Mouse (Mus musculus) midbrain, embryonic 16.5 days (tissue): ENCODE measurements around the gene Atp10a. TPM values are rescaled to one million over a fixed set of nuclear protein-coding genes. Genes with fewer than 3 reads are reported as not detected.
"Not testable (repeated sequence)": the region's sequence is repeated elsewhere in the genome, so short reads cannot be mapped to it uniquely, and the experiment has no call there.

Experiments used
- ATAC-seq: fragments of 200-750 bp; cut with Nextera tagmentation; 2 replicates; pipeline ENCODE4 v1.8.0; 2017; ENCODE audit warnings: moderate TSS enrichment
- H3K27ac ChIP-seq: fragments of 300-500 bp; sonication (generic); 2 replicates; pipeline ENCODE4 v1.5.1; 2014; ENCODE audit warnings: mild to moderate bottlenecking, low read length, mixed read lengths
- H3K27me3 ChIP-seq: fragments of 300-500 bp; sonication (generic); 2 replicates; pipeline ENCODE4 v1.6.1; 2014; ENCODE audit warnings: low read depth, low read length, mixed read lengths; ENCODE audit not compliant: control insufficient read depth, insufficient read depth
- H3K36me3 ChIP-seq: fragments of 300-500 bp; sonication (generic); 2 replicates; pipeline ENCODE4 v1.6.1; 2014; ENCODE audit warnings: mild to moderate bottlenecking, low read length, moderate library complexity, mixed read lengths; ENCODE audit not compliant: control insufficient read depth, insufficient read depth
- H3K4me1 ChIP-seq: fragments of 300-500 bp; sonication (generic); 2 replicates; pipeline ENCODE4 v1.6.1; 2014; ENCODE audit warnings: mild to moderate bottlenecking, low read length, mixed read lengths; ENCODE audit not compliant: control insufficient read depth, insufficient read depth
- H3K4me2 ChIP-seq: fragments of 300-500 bp; sonication (generic); 2 replicates; pipeline ENCODE4 v1.6.1; 2014; ENCODE audit warnings: mild to moderate bottlenecking, low read length, mixed read lengths
- H3K4me3 ChIP-seq: fragments of 300-500 bp; sonication (generic); 2 replicates; pipeline ENCODE4 v1.5.1; 2014; ENCODE audit warnings: low read depth, mild to moderate bottlenecking, low read length, moderate library complexity, mixed read lengths
- H3K9ac ChIP-seq: fragments of 300-500 bp; sonication (generic); 2 replicates; pipeline ENCODE4 v1.6.1; 2014; ENCODE audit warnings: low read depth, low read length, mixed read lengths
- H3K9me3 ChIP-seq: fragments of 300-500 bp; sonication (generic); replicated peaks from 2 replicates; pipeline ENCODE4 v1.6.1; 2014; ENCODE audit warnings: mild to moderate bottlenecking, low read length, mixed read lengths; ENCODE audit not compliant: control insufficient read depth, poor library complexity, severe bottlenecking
- WGBS: fragments of 180-500 bp; shearing (Covaris S2); extraction: QIAGEN DNeasy Blood & Tissue Kit; methylation state at CpG from one replicate; pipeline ENCODE4 v1.1.7; 2014; 5-methylcytosine and 5-hydroxymethylcytosine counted together
- polyA plus RNA-seq: library from polyadenylated mRNA; unstranded; fragments of >200 nt; fragmentation: Nextera tagmentation; extraction: Ambion mirVana; gene quantifications from 2 replicates; pipeline ENCODE4 v1.2.1, GENCODE M21; 2015

Atp10a gene
- polyA plus RNA-seq, 1 experiment from 2014 or later, result 1.2 TPM

DNA sequence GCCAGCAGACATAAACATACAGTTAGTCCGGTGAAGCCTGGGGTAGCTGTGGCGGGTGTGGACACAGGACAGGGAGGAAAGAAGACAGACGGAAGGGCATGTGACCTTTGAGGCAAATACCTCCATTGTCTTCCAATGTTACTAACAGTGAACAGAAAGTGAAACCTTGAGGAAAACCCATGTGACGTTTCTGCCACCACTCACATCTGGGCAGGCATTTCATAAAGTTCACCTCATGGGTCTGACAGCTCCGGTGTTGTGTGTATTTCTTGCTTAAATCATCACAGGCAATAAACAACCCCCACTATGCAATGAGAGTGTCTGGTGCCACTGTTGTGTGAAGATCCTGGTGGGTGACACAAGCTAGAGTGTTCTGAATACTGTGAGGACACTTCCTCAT is 173.1 kb downstream of the Atp10a start:
- WGBS, result 76% methylated on average over 5 of the region's 5 CpGs
- H3K9ac ChIP-seq, result no peak overlapping the region
- H3K27ac ChIP-seq, result no peak overlapping the region
- no peak for ATAC-seq
- no peaks in the 10 kb centered on the region for H3K27me3 ChIP-seq
- H3K4me3 ChIP-seq, result no peak overlapping the region
- no peaks in the 10 kb centered on the region for H3K4me1 ChIP-seq
- no peaks in the 10 kb centered on the region for H3K36me3 ChIP-seq
- no peak overlapping the region for H3K4me2 ChIP-seq
- H3K9me3 ChIP-seq, result no peaks in the 10 kb centered on the region

DNA sequence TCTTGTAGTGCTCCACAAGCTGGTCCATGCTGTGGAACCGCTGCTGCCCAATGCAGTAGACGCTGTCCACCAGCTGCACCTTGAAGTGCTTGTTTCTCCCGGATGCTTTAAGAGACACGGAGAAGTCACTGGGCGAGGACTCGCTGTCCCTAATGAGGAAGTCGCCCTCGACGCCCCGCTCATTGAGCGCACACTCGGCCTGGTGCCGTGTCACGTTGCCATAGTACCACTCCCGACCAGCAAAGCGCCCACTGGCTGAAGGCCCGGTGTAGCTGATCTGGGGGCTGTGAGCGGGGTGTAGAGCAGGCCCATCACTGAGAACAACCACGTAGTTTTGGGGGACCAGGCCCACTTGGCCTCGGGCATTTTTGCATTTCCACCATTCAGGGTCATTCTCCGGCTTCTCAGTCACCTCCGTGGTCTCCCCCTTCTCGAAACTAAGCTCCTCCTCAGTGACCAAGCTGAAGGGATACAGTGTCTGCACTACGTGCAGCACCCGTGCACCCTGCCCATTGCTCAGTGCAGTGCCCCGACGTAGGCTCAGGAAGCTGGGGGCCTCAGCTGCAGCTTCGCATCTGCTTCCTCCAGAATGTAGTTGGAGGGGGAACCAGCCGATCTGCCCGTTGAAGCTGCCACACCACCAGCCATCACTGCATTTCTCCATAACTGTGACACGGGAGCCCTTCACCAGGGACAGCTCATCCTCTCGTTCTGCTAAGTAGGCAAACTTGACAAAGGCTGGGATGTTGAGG is 181.1 kb downstream of the Atp10a start:
- not testable (repeated sequence) for H3K4me3 ChIP-seq, H3K27ac ChIP-seq, H3K27me3 ChIP-seq, H3K9ac ChIP-seq, H3K9me3 ChIP-seq, ATAC-seq, H3K4me2 ChIP-seq, H3K4me1 ChIP-seq, H3K36me3 ChIP-seq
- 96% methylated on average over 32 of the region's 32 CpGs for WGBS

DNA sequence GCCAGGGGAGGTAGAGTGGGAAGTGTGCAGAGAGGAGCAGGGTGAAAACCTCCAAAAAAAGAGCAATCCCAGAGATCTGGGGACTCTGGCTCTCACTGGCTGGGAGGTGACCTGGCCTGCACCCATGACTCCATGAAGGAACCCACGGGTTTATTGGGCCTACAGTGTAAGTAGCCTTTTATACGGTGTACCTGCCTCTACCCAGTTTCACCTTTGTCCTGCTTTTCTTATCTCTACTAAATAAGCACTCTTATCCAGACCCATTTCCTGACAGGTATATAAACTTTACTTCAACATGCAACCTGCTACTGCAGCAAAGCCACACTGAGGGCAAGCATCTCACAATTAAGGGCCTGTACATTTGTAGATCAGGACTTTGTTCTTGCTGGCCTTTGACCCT is 184.4 kb downstream of the Atp10a start:
- no peaks in the 10 kb centered on the region for H3K27me3 ChIP-seq
- H3K36me3 ChIP-seq, result no peaks in the 10 kb centered on the region
- H3K4me3 ChIP-seq, result no peak overlapping the region
- 87% methylated on average over 2 of the region's 2 CpGs for WGBS
- H3K9me3 ChIP-seq, result no peaks in the 10 kb centered on the region
- no peak overlapping the region for H3K27ac ChIP-seq
- H3K4me2 ChIP-seq, result no peak overlapping the region
- no peak overlapping the region for H3K9ac ChIP-seq
- no peak for ATAC-seq
- peaks cover 29% of the 10 kb centered on the region for H3K4me1 ChIP-seq

DNA sequence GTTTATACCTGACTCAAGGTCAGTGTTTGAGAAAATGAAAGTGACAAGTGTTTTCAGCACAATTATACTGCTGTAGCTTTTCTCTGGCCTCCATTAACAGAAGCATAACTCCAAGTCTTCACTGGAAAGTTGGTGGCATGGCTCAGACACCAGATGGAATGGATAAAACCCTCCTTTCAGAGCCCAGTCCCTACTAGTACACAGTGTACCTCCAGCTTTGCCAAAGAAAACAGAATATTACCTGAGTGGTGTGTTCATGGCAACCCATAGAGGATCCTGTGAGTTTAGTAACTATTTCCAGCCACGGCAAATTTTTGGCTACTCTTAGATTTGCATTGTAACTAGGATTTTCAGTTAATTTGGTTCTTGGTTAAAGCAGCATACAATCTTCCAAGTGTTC is 185.1 kb downstream of the Atp10a start:
- H3K4me3 ChIP-seq, result no peak overlapping the region
- 95% methylated on average over 1 of the region's 1 CpGs for WGBS
- ATAC-seq, result no peak

DNA sequence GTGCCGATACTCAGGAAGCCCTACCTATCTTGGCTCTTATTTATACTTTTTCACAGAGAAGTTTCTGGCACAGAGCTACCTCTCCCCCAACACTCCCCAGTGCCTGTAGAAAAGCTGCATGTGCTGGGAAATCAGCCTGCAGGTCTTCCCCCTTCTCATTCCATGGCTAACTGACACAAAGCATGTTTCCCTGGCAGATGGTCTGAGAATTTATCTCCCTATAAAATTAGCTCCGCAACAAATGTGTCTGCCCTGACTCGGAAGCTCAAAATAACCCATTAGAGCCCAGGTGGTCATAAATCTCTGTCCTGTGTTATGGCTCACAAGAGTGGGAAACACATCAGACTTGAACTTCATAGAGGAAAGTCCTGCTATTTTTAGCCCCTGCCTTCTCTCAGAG is 186.9 kb downstream of the Atp10a start:
- no peak overlapping the region; the same call in 1 of the 2 replicates for H3K9ac ChIP-seq
- ATAC-seq, result no peak
- no peak overlapping the region for H3K4me3 ChIP-seq
- H3K36me3 ChIP-seq, result no peaks in the 10 kb centered on the region
- peaks cover 30% of the 10 kb centered on the region for H3K4me1 ChIP-seq
- H3K9me3 ChIP-seq, result no peaks in the 10 kb centered on the region
- H3K4me2 ChIP-seq, result no peak overlapping the region
- WGBS, result 37% methylated on average over 3 of the region's 3 CpGs
- H3K27ac ChIP-seq, result peak overlapping the region; percentile 90
- H3K27me3 ChIP-seq, result no peaks in the 10 kb centered on the region

More for the DNA sequence above, 185.1 kb downstream of the Atp10a start:
- H3K4me1 ChIP-seq, result peaks cover 30% of the 10 kb centered on the region
- no peak overlapping the region for H3K9ac ChIP-seq
- no peak overlapping the region for H3K4me2 ChIP-seq
- no peak overlapping the region for H3K27ac ChIP-seq
- H3K27me3 ChIP-seq, result no peaks in the 10 kb centered on the region
- H3K36me3 ChIP-seq, result no peaks in the 10 kb centered on the region
- H3K9me3 ChIP-seq, result no peaks in the 10 kb centered on the region

DNA sequence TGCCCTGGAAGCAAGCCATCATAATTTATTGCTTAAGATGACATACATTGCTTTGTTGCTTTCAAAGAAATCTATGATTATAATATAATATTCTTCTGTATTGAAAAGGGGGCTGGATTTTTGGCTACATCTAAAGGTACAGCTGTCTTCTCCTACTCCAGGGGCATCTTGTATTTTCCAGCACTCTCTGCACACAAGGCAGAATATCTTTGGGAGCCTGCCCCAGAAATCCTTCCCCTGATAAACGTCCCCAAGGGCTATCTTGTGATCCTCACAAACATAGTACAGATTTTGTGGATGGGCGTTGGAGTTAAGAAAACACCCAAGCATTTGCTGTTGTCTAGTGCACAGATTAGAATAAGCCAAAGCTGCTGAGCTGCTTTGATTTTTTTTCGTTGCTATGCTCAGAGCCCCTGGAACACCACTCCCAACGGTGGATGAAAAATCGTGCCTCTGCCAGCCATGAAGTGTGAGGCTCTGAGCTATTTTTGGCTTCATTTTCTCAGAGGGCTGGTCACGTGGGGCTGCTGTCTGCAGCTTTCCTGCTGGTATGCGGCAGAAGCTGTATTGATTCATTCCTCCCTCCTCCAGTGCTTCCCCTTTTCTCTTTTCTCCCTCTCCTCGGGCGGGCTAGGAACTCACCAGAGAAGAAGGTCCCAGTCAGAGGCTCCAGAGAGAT is 187.9 kb downstream of the Atp10a start:
- no peaks in the 10 kb centered on the region for H3K27me3 ChIP-seq
- H3K9me3 ChIP-seq, result no peaks in the 10 kb centered on the region
- ATAC-seq, result peak; percentile 97
- peak overlapping the region; percentile 61 for H3K9ac ChIP-seq
- peaks cover 30% of the 10 kb centered on the region for H3K4me1 ChIP-seq
- H3K36me3 ChIP-seq, result no peaks in the 10 kb centered on the region
- under 1% methylated on average over 9 of the region's 9 CpGs for WGBS
- peak overlapping the region; percentile 98 for H3K27ac ChIP-seq
- H3K4me3 ChIP-seq, result peak overlapping the region; percentile 9; the same call in 1 of the 2 replicates
- H3K4me2 ChIP-seq, result peak overlapping the region; percentile 52

DNA sequence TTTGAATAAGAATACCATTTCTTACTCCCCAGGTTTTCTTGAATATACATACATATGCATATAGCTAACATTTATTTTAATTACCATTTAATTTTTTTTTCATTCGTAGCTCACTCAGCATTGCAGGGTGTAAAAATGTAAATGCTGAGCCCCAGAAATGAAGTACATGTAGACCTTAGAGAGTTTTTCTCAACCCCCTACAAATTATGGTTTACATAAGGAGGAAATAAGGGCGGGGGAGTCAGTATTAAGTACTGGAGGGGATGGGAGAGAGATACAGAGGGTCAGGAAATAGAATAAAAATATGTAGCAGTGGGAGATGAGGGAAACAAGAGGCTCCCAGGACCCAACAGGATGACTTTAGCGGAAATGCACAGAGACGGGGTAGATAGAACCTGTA is 188.5 kb downstream of the Atp10a start:
- Histone ChIP-seq H3K9me3 (no peaks in the 10 kb centered on the region), H3K36me3 (no peaks in the 10 kb centered on the region), H3K9ac (0 out of 2 replicates have a peak overlapping the region, but pooled peaks have one; percentile 61), H3K4me1 (peaks cover 30% of the 10 kb centered on the region), H3K4me3 (peak overlapping the region; percentile 9; the same call in 1 of the 2 replicates), H3K4me2 (peak overlapping the region; percentile 52), H3K27me3 (no peaks in the 10 kb centered on the region), H3K27ac (peak overlapping the region; percentile 98)
- 17% methylated on average over 4 of the region's 4 CpGs for WGBS
- peak; percentile 59 for ATAC-seq

DNA sequence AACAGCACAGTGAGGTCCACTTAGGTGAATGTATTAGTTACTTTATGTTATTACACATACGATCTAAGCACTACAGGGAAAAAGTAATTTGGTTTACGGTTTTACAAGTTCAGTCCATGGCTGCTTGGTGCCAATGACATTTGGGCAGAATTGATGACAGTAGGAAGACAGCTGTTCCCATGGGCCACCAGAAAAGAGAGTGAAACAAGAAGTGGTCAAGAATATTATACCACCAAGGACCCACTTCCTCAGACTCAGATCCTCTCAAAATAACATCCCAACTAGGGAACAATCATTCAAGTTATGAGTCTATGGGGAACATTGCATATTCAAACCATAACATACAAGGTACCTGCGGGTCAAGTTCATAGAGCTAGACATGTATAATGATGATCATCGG is 203.0 kb downstream of the Atp10a start:
- ATAC-seq, result no peak
- H3K27ac ChIP-seq, result no peak overlapping the region
- H3K9ac ChIP-seq, result no peak overlapping the region
- H3K36me3 ChIP-seq, result no peaks in the 10 kb centered on the region
- no peaks in the 10 kb centered on the region for H3K27me3 ChIP-seq
- no peak overlapping the region for H3K4me3 ChIP-seq
- no peak overlapping the region for H3K4me2 ChIP-seq
- 95% methylated on average over 4 of the region's 4 CpGs for WGBS
- no peaks in the 10 kb centered on the region; the same call in 1 of the 2 replicates for H3K9me3 ChIP-seq
- no peaks in the 10 kb centered on the region for H3K4me1 ChIP-seq

DNA sequence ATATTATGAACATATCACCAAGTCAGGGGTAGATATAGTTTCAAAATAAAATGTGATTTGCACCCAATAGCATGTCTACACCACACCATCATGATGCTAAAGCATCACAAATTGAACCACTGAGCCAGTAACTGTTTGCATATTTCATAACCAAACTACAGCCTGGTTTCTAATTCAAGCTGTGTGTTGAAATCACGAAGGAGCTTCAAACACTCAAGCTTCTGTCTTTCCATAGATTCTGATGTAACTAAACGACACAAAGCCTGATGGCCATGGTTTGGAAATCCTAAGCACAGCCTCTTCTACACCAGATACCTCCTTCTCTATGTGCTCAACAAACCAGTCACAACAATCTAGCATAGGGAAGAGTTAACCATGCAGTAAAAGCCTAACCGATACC is 207.2 kb downstream of the Atp10a start:
- Histone ChIP-seq H3K27ac (no peak overlapping the region), H3K4me3 (no peak overlapping the region), H3K36me3 (no peaks in the 10 kb centered on the region), H3K4me2 (no peak overlapping the region), H3K9me3 (no peaks in the 10 kb centered on the region; the same call in 1 of the 2 replicates), H3K4me1 (no peaks in the 10 kb centered on the region), H3K27me3 (no peaks in the 10 kb centered on the region), H3K9ac (no peak overlapping the region)
- no peak for ATAC-seq
- 86% methylated on average over 3 of the region's 3 CpGs for WGBS
